Mouse (Mus musculus): Measurements from ENCODE around the gene Mkrn2. TPM values are rescaled to one million over a fixed set of nuclear protein-coding genes. Genes with fewer than 3 reads are reported as not detected.

Gene Mkrn2
- total and polyA plus RNA-seq, 3 experiments = 13.1 to 38.1 TPM; not detected in 1

- no peak within 1 kb of the TSS for H3K9ac ChIP-seq (ENCODE audit: control insufficient read depth, low read depth, low read length, poor library complexity, severe bottlenecking)
- peaks cover 0 to 4% of the 10 kb centered on the region in 2 experiments; a peak in 1 of 4 replicates for H3K4me1 ChIP-seq (ENCODE audit: control insufficient read depth in 1 of 2, insufficient read depth in 2 of 2, low read length in 2 of 2)
- H3K27me3 ChIP-seq (ENCODE audit: control insufficient read depth in 1 of 2, insufficient read depth in 2 of 2, low read length in 2 of 2) = no peaks in the 10 kb centered on the region
- TF ChIP-seq USF2 (IDR thresholded peaks at IDR 0.05; ENCODE audit: borderline replicate concordance in 1 of 2, insufficient read depth in 1 of 2, low read depth in 1 of 2, low read length in 2 of 2) (no peak), SIN3A (IDR thresholded peaks at IDR 0.05; ENCODE audit: low read length) (no peak), RCOR1 (IDR thresholded peaks at IDR 0.05; ENCODE audit: low read depth, low read length) (no peak), MAX (IDR thresholded peaks at IDR 0.05; ENCODE audit: low read length) (no peak), JUND (IDR thresholded peaks at IDR 0.05; ENCODE audit: low read depth, low read length) (no peak), MAFK (IDR thresholded peaks at IDR 0.05; ENCODE audit: borderline replicate concordance, low read depth, low read length) (no peak), POLR2A (IDR thresholded peaks at IDR 0.05; ENCODE audit: control insufficient read depth in 1 of 2, insufficient read depth in 1 of 2, low read depth in 1 of 2, low read length in 2 of 2, poor library complexity in 1 of 2) (no peak), MYB (IDR thresholded peaks at IDR 0.05; ENCODE audit: low read depth, low read length) (no peak), ZNF384 (IDR thresholded peaks at IDR 0.05; ENCODE audit: low read depth, low read length) (no peak), TBP (IDR thresholded peaks at IDR 0.05; ENCODE audit: low read depth, low read length) (no peak), NELFE (IDR thresholded peaks at IDR 0.05; ENCODE audit: low read depth, low read length) (no peak), ZMIZ1 (IDR thresholded peaks at IDR 0.05; ENCODE audit: low read depth, low read length) (no peak)
- no peak within 1 kb of the TSS for H3K27ac ChIP-seq (ENCODE audit: control insufficient read depth, low read depth, low read length)
- no peak for DNase-seq (ENCODE audit: low read depth, low spot score)
- H3K36me3 ChIP-seq (ENCODE audit: control insufficient read depth in 1 of 2, insufficient read depth in 2 of 2, low read length in 2 of 2) = peaks cover 0 to 2% of the 10 kb centered on the region in 2 experiments; a peak in 1 of 4 replicates
- H3K79me2 ChIP-seq (ENCODE audit: control insufficient read depth, insufficient read depth, low read length, poor library complexity) = no peaks in the 10 kb centered on the region
- no peak within 1 kb of the TSS for H3K4me3 ChIP-seq (ENCODE audit: control insufficient read depth in 1 of 2, insufficient read depth in 1 of 2, low read depth in 2 of 2, low read length in 2 of 2)
- H3K9me3 ChIP-seq (replicated peaks; ENCODE audit: insufficient read depth, low read length) = no peaks in the 10 kb centered on the region
Measured at GRCm38 (mm10) chr6:115592458-115592857, 9.2 kb upstream of the Mkrn2 start, which contains the start of gene Mkrn2os. Mkrn2os (minus strand) TSS chr6:115592576.

- Histone ChIP-seq H3K27me3 (ENCODE audit: control insufficient read depth in 1 of 2, insufficient read depth in 2 of 2, low read length in 2 of 2) (no peaks in the 10 kb centered on the region), H3K9me3 (replicated peaks; ENCODE audit: insufficient read depth, low read length) (no peaks in the 10 kb centered on the region), H3K79me2 (ENCODE audit: control insufficient read depth, insufficient read depth, low read length, poor library complexity) (no peaks in the 10 kb centered on the region), H3K27ac (ENCODE audit: control insufficient read depth, low read depth, low read length) (no peak overlapping the region), H3K9ac (ENCODE audit: control insufficient read depth, low read depth, low read length, poor library complexity, severe bottlenecking) (no peak overlapping the region), H3K36me3 (ENCODE audit: control insufficient read depth in 1 of 2, insufficient read depth in 2 of 2, low read length in 2 of 2) (peaks cover 0 to 2% of the 10 kb centered on the region in 2 experiments; a peak in 1 of 4 replicates), H3K4me3 (ENCODE audit: control insufficient read depth in 1 of 2, insufficient read depth in 1 of 2, low read depth in 2 of 2, low read length in 2 of 2) (no peak overlapping the region), H3K4me1 (ENCODE audit: control insufficient read depth in 1 of 2, insufficient read depth in 2 of 2, low read length in 2 of 2) (peaks cover 0 to 4% of the 10 kb centered on the region in 2 experiments; a peak in 1 of 4 replicates)
- no peak for TF ChIP-seq POLR2A (IDR thresholded peaks at IDR 0.05; ENCODE audit: control insufficient read depth in 1 of 2, insufficient read depth in 1 of 2, low read depth in 1 of 2, low read length in 2 of 2, poor library complexity in 1 of 2)
- TF ChIP-seq TBP (IDR thresholded peaks at IDR 0.05; ENCODE audit: low read depth, low read length) = no peak
- TF ChIP-seq NELFE (IDR thresholded peaks at IDR 0.05; ENCODE audit: low read depth, low read length) = no peak
- peak; percentile 89 for TF ChIP-seq ZNF384 (IDR thresholded peaks at IDR 0.05; ENCODE audit: low read depth, low read length)
- no peak for TF ChIP-seq ZC3H11A (IDR thresholded peaks at IDR 0.05; ENCODE audit: low read depth, low read length)
- 0 out of 4 replicates have a peak, but pooled peaks of 1 of the 2 experiments have one; percentile 8 for TF ChIP-seq EP300 (IDR thresholded peaks at IDR 0.05; ENCODE audit: low read depth in 1 of 2, low read length in 2 of 2)
- no peak for TF ChIP-seq MEF2A (IDR thresholded peaks at IDR 0.05; ENCODE audit: extremely low read depth, insufficient replicate concordance, low read depth, low read length, poor library complexity, severe bottlenecking)
- TF ChIP-seq HCFC1 (IDR thresholded peaks at IDR 0.05; ENCODE audit: low read depth, low read length) = no peak
- TF ChIP-seq MYB (IDR thresholded peaks at IDR 0.05; ENCODE audit: low read depth, low read length) = no peak
- DNase-seq (ENCODE audit: low read depth, low spot score) = peak; percentile 38
Measured at GRCm38 (mm10) chr6:115593252-115593651, 8.4 kb upstream of the Mkrn2 start.

Measured in MEL (cell line).